Mouse (Mus musculus) layer of hippocampus, adult 11-12 months (tissue): ENCODE data around the gene Apc2.
A peak's percentile ranks its signal among the peaks of the same experiment; 100 is the strongest.

Source experiments
- DNase-seq: peaks from one replicate; pipeline ENCODE4 v3.0.0; 2022; ENCODE audit warnings: low spot score

Gene Apc2

GRCm38 (mm10) chr10:80321670-80322581, 26.1 kb downstream of the Apc2 start:
- DNase-seq: no peak

GRCm38 (mm10) chr10:80322811-80323211, 27.0 kb downstream of the Apc2 start:
- DNase-seq: no peak

DNA sequence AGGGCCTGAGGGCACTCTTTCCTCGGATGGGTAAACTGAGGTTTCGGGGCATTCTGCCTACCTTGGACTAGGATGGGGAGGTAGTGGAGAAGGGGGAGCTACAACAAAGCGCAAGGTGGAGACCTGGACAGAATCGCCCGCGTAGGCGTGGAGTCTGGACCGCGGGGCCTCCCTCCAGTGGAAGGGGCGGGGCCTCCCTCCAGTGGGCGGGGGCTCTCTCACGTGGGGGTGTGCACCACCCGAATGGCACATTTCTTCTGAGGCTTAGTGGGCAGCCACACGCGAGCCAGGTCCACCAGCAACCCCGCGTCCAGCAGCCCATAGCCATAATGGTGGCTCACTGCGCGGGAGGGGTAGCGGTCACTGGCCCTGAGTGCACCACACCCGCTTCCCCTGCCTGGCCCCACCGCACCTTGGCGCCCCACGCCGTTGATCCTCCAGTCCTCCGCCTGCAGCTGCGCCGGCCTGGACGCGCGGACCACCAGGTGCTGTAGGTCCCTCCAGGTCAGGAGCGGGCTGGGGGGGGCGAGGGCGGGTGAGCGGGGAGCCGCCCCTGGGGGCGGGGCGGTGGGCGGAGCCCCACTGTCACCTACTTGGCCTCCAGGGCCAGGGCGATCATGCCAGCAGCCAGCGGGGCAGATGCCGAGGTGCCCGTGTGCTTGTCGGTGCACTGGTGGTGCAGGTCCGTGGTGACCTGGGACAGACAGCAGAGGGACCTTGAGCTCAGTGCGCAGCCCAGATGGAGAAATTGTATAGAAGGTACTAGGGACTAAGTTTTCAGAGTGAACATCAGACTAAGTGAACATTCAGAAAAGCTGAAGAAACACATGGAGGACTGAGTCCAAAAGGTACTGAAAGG, 27.7 kb downstream of the Apc2 start:
- no peak for DNase-seq

GRCm38 (mm10) chr10:80324120-80325037, 28.6 kb downstream of the Apc2 start:
- DNase-seq: no peak

- no peak for DNase-seq
Measured at GRCm38 (mm10) chr10:80325045-80325444, 29.3 kb downstream of the Apc2 start.

GRCm38 (mm10) chr10:80329273-80330081, 33.7 kb downstream of the Apc2 start, which contains the start of the genes Pcsk4 and Reep6:
TSS of gene Pcsk4 (minus strand) at chr10:80329498.
TSS of gene Reep6 (plus strand) at chr10:80329953.
- DNase-seq: peak; percentile 96

DNA sequence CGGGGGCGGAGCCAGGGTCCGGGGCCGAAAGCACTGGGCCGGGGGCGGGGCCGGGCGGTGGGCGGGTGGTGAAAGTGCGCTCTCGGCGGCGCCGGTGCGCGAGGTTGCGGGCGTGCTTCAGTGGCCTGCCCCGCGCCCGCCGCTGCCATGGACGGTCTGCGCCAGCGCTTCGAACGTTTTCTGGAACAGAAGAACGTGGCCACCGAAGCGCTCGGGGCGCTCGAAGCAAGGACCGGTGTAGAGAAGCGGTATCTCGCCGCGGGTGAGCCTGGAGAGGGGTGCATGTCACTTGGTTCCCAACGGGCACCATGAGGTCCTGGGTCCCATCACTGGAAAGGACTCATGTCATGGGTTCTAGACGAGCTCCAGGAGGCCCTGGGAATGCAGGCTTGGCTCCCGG, 34.3 kb downstream of the Apc2 start:
- no peak for DNase-seq

DNA sequence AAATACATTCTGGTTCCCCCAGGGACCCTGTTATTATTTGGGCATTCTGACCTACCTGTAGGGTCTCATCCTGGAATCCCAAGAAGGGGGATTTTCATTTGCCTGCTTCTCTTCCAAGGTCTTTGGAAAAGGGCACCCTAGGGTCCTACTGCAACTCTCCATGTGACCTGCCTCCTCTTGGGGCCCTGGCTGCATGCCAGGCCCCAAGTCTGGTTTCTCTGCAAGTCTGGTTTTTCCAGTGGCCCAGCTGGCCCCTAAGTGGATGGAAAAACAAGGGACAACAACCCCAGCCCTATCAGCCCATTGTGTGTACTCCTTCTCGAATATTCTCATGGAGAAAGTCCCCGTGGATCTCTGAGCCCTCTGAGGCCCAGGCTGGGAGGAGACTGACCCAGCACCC, 35.1 kb downstream of the Apc2 start:
- DNase-seq: no peak

DNA sequence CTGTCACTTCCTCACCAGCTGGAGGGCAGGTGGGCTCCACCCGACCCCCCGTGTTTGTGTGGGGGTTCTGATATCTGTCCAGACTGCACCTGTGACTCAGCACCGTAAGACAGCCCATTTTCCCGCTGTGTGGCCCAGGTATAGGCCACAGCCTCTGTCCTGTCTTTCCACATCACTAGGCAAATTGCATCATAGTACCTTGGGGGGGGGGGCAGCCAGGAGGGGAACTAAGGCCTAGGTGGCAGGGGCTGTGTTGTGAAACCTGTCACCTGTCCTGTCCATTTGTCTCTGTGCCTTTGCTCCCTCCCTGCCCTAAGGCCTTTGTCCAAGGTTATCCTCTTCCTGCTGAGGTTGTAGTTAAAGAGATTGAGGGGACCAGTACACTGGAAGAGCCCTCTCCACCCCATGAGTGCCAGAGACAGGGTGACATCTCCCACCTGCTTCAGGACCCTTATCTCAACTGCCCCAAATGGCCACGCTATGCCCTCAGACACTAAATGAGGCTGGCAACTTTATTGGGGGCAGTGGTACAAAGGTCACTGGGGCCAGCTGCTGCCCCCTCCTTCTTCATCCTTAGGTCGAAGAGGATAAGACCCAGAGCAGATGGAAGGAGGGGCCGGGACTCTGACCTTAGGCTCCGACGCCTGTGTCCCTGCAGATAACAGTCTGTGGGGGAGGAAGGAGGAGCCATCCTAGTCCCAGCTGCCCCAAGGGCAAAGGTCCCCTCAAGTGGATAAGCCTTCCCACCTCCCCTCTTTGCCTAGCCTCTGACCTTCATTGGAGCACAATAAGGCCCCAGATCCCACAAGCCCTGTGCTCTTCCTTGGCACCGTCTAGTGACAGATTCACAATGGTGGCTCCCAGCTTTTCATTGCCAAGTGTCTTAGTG, 36.1 kb downstream of the Apc2 start:
- no peak for DNase-seq

DNA sequence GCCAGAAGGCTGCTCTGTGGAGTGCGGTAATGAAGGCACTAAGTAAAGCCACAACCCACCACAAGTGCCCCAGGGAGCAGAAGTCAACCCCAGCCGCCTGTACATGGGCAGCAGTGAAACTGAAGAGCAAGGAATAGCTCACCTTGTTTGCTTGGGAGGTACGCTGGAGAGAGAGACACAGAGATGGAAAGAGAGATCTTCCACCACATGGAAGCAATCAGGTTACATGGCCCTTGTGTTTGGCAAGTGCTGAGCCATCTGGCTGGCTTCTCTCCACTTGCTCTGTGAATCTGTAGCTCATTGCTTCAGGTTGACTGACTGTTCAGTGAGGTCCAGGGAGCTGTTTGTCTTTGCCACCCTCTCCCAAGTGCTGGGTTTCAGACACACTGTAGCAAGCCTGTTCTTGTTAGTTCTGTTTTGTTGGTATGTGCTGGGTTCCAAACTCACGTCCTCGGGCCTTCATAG, 36.8 kb downstream of the Apc2 start:
- no peak for DNase-seq

- no peak for DNase-seq
Measured at GRCm38 (mm10) chr10:80336263-80336662, 40.5 kb downstream of the Apc2 start.

DNA sequence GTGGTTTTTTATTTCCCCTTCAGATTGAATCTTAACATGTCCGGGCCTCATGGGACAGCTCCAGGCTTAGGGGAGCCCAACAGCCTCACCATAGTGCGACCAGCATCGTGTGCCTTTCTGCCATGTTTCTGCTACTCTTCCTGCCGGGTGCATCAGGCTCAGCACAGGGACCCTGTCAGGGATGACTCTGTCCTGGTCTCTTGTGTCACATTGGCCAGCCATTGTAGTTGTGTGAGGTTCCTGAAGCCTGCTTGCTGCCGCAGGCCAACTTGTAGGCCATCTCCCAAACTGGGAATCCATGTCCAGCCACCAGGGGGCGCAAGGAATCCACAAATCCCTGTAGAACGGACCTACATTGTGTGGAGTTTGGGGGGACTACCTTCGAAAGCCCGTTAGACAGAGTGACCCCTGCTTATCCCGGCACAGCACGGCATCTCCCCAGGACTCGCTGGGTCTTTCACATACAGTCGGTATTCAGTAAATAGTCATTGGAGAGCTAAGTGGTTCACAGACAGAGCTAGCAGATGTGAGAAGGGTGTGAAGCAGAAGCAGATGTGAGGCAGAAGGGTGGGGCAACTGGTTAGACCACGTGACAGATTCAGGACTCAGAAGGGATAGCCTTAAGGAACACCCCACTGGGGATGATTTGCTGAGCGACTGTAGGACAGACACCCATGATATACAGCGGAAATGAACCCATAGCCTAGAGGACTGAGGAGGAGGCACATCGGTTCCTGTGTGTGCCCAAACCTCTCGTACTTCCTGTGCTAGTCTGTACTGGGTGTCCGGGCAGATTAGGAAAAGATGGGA, 44.4 kb downstream of the Apc2 start:
- DNase-seq: peak; percentile 90

- no peak for DNase-seq
Measured at GRCm38 (mm10) chr10:80341026-80341425, 45.2 kb downstream of the Apc2 start.

DNA sequence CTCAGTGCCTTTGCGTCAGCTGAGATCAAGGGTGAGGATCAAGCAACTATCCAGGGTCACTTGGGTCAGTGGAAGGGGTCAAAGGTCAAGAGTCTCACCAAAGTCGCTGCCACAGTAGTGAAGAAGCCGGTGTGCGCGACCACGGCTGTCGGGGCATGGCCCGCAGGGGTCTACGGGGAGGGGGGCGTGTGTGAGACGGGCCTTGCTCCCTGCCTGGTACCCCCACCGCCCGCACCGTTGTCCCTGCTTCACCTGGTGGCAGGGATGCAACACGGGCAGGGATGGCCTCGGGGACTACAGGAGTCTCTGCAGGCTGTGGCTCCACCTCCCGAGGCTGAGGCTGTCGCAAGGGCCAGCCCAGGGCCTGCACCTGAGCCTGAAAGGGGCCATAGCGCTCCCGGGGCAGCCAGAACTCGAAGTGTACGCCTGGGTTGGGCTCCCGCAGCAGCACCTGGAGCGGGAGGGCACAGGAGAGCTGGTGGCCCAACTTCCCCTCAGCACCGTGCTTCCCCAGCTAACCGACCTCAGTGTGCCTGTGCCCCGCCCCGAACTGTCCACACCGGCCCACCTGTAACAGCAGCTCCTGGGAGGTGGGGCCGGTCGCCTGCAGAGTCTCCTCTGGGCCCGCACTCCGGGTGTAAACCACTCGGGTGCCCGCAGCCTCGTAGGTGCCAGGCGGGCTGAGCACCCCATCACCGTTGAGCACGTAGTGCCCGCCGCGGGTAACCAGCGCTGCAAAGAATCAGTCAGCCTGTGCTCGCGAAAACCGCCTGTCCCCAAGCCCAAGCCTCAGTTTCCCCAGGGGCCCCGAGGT, 45.9 kb downstream of the Apc2 start:
- DNase-seq: no peak

DNA sequence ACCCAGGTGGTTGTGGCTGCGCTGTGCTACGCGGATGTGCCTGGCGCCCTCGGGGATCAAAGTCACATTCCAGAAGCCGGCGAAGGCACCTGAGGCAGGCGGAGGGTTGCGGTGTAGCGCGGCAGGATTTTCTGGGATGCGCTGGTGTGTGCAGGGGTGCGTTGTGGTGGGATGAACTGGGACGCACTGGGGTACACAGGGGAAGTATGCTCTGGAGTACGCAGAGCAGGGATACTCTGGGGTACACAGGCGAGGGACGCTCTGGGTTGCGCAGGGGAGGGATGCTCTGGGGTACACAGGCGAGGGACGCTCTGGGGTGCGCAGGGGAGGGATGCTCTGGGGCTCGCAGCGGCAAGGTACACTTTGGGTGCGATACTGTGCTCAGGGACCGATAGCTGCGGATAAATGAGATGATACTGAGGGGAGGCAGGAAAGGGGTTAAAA, 46.5 kb downstream of the Apc2 start:
- DNase-seq: no peak

GRCm38 (mm10) chr10:80342749-80343424, 47.1 kb downstream of the Apc2 start:
- peak; percentile 32 for DNase-seq

DNA sequence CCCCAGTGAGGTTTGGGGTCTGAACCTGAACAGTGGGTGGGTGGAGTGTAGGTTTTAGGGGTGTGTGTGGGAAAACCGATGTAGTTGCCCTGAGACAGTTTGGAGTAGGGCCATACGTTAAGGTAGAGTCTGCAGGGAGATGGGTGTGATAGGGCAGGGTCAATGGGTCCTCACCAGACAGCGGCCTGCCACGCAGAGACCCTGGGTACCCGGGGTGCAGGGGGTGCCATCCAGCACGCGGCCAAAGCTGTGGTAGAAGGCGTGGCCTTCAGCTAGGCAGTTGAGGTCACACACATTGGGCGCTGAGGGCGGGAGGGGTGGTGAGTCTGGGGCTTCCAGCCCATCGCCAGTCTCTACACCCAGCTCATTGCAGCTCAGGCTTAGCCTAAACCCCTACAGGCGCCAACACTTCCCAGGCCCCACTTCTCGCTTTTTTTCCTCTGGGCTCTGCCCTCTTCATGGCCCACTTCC, 47.7 kb downstream of the Apc2 start:
- DNase-seq: no peak
